Mouse (Mus musculus) v-Abl transformed pro-B cells (cell line): ENCODE data around the gene Sdhaf1.

ENCODE experiments used
- in situ Hi-C, 2 experiments: fragments of 400-800 bp; cut with MboI; formaldehyde crosslinking; loops; one replicate each; pipeline ENCODE4 v1.15.1; 2025; ENCODE audit not compliant: unreplicated experiment in 2 of 2

Gene Sdhaf1

DNA sequence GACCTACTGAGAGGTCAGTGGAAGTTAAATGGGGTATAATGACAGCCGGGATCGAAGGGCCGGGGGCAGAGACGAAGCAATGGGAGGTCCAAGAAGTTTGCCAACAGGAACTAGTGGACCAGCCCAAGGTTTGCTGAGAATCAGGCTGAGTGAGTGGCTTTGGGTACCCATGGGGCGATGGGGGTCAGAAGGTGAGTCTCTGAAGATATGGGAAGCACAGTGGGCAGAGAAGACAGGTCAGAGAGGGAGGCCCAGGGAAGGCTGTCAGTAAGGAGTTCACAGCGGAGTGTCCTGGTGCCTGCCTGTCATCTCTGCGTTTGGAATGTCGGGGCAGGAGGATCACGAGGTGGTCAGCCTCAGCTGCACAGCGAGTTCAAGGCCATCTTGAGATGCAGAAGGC, 4.7 kb upstream of the Sdhaf1 start:
- in situ Hi-C loops: loop anchor here in 1 of 2 experiments (25.0 kb wide), 1 partner anchor 284 kb away; the partner anchor contains the start of gene Upk1a

DNA sequence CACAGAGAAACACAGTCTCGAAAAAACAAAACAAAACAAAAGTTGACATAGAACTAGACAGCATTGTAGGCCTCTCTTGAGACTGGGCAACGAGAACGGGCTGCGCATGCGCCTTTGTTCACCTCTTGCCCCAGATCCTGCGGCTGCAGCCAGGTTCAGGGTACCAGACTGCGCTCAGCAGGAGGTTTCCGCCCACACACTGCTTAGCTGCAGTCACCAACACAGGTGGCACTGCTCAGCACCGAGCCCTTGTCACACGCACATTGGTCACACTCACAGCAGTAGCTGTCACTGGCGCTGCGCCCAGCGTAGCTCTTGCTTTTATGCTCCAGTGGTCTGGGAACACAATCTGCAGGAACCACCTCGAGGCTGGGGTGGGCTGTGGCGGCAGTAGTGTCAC, 3.4 kb upstream of the Sdhaf1 start:
- in situ Hi-C loops: loop anchor here in 1 of 2 experiments (25.0 kb wide), 1 partner anchor 285 kb away; the partner anchor contains the start of gene Upk1a

DNA sequence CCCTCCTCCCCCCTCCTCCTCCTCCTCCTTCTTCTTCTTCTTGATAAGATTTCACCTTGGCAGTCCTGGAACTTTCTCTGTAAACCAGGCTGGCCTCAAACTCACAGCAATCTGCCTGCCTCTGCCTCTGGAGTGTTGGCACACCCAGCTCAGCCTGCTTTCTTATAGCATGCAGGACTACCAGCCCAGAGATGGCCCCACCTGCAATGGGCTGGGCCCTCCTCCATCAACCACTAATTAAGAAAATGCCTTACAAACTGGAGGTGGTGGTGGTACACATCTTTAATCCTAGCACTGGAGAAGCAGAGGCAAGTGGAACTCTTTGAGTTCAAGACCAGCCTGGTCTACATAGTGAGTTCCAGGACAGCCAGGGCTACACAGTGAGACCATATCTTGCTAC, 2.7 kb upstream of the Sdhaf1 start:
- in situ Hi-C loops: loop anchor here in 1 of 2 experiments (25.0 kb wide), 1 partner anchor 286 kb away; the partner anchor contains the start of gene Upk1a

DNA sequence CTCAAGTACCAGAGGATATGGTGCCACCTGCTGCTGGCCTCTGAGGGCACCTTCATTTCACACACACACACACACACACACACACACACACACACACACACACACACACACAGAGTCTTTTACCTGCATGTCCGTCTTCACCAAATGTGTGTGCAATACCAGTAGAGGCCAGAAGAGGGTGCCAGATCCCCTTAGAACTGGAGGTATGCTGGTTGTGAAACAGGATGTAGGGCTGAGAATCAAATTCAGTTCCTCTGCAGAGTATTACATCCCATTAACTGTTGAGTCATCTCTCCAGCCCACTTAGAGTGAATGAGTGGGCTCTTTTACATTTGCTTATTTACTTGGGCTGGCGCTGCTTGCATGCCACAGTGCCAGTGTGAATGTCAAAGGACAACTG, 1.7 kb upstream of the Sdhaf1 start:
- in situ Hi-C loops: loop anchor here in 1 of 2 experiments (25.0 kb wide), 1 partner anchor 287 kb away; the partner anchor contains the start of gene Upk1a

DNA sequence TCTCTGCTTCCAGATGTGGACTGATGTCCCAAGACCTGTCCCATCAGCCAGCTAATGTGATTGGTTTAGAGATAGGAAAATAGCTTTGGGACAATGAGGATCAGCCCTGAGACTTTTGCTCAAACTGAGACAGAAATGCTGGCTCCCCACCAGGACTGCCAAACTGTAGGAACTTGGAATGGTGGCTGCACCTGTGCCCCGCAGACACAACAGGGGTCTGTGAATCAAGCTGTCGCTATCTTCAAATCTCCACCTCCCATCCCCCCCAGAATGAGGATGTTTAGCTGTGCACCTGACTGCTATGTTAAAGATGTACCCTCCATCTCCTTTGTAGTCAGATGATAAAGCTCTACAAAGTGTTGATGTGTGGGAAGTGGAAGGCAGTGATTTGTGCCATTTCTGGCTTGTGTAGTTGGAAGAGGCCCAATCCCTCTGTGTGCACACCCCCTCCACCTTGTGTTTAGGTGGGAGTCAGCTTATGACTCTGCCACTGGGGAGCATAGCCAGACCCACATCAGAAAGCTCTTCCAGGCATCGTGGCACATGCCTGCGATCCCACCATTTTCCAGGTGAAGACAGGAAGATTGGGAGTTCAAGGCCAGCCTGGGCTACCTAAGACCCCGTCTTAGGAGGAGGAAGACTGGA, 727 bp upstream of the Sdhaf1 start:
- in situ Hi-C loops: no loop called here

DNA sequence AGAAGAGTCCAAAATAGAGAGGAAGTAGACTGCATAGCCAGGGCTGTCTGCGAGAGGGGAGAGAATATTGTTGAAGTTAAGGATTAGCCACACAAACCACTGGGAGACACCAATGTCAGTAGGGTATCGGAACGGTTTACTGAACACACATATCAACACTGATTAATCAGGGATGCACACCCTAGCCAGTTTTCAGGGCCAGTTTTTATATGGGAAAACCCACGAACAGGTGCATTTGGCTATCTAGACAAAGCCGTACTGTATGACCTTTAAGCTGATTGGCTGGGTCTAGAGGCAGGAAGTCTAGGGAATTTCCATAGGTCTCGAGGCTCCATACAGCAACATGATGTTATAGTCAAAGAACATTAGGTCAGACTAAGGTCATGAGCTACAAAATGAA, 830 bp downstream of the Sdhaf1 start:
- in situ Hi-C loops: no loop called here

DNA sequence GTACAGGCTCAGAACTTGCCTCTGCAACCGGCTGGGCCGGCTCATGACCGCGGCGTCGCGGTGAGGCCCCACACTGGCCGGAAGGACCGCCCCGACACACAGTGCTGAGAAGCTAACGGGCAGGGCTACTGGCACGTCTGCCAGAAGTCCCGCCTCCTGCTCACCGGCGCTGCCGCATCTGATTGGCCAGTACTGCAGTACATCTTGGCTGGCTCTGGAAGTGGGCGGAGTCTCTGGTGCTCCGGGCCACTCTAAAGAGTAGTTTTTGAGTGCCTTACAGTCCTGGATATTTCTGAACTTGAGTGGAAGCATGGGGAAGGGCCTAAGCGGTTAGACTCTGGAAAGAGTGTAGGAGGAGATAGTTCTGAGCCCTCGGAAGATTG, 1.4 kb downstream of the Sdhaf1 start:
- in situ Hi-C loops: no loop called here

DNA sequence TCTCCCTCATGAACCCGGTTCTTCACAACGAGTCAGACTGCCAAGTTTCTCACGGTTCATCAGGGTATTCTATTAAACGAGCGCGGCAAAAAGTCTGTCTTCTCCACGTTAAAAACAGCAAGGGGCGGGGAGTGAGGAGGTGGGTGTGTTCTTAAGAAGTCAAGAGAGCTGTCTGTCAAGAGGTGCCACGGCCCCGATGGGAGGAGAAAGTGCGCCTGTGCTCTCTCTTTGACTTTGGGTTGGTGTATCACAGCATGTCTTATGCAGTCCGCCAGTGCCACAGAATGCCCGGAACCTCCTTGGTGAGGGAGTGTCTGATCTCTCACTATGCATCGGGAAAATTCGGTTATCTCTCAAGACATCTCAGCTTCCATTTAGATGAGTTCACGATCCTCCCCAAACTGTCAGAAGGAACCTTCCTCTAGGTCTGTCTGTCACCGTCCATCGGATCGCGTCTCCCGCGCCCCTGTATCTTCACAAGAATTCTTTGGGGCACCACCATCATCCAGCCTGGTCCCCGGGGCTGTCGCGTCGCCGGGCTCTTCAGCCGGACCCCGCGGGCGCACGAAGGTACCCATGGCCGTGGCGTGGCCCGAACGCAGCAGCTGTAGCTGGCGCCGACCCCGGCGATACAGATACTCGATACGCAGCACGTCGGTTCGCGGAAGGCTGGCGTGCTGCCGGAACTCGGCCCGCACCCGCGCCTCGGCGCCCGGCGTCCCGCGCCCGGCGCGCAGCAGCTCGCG, 2.0 kb downstream of the Sdhaf1 start, which contains the start of gene E130208F15Rik:
Gene E130208F15Rik, plus strand, starts transcription at position 202 of the 746 bp plus-strand sequence.
- in situ Hi-C loops: no loop called here

DNA sequence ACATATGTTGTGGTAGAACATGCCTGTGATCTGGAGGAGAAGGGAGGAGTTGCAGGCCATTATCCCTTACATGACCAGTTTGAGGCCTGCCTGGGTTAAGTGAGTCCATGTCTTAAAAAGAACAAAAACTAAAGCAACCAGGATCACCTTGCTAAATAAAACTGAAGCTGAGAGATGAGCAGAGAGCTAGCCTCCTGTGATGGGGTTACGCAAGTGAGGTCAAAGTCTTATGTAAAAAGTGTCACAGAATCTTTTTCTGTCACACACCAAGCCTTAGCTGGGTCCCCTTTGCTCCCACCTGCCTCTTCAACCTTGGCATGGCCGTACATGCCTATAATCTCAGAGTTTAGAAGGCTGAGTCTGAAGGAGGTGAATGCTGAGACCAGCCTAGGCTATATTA, 2.7 kb downstream of the Sdhaf1 start:
- in situ Hi-C loops: no loop called here

DNA sequence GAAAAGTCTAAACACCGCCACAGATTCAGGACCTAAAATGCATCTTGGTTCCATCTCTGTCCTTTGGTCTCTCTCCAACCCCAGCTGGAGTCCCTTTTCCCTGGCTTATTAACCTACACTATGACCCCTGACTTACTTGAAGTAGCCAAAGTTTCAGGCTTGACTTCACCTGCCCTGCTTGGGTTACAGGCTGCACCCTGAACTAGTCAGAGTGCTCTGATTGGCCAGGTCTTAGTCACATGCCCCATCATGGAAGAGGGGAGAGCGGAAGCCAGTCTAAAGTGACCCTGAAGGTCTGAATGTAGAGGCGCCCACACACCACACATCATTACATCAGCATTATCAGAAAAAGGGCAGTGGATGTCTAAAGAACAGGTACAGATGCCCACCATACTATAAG, 5.6 kb downstream of the Sdhaf1 start:
- in situ Hi-C loops: no loop called here

DNA sequence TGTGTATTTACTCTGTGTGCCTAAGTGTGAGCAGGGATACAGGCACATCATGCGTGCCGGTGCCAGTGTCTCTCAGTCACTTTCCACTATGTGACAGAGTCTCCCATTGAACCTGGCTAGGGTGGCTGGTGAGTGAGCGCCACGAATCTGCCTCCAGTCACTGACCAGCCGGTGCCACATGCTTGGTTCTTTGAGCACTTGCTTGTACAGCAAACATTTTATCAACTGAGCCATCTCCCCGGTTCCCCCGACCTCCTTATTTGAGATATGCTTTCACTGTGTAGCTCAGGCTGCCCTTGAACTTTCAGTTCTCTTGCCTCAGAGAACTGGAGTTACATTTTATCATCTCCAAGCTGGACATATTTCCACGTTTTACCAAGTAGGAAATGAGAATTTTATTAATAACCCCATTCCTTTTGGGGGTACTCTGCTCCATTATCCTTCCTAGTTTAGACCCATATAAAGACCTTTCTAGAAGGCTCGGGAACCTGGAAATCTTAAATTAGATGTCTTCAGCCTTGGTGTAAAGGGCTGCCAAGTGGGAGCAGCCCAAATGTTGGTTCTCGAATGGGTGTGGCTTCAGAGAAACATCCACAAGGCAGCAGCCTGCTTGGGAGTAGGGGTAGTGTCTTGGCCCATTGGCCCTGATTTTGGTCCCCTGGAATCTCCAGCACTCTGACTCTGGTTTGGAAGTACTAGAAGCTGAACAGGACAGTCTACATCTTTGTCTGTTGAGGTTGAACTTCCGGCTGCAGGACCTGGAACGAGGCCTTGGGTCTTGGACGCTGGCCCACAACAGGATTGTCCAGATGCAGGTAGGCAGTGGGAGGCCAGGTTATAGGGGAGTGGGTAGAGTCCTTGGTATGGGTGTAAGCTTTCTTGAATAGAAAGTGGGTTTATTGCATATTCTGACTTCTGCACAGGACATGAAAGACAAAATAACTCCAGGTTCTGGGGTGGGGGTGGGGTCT, 7.9 kb downstream of the Sdhaf1 start:
- in situ Hi-C loops: no loop called here

DNA sequence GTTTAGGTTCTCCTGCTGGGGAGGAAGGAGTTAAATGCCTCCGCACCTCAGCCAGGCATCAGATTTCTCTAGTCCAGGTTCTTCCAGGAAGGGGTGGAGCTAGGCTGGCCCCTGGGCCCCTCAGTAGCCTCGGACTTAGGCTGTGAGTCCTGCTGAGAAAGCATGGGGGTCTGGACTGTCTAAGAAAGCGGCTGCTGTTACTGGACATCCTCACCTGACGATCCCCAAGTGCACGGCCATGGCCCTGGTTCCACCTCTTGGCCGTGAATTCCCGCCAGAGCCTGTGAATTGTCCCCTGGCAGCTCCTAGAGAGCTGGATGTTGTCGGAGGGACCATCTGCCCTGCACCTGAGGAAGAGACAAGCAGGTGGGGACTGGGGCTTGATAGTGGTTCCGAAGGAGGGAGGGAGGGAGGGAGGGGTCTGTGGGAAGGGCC, 9.0 kb downstream of the Sdhaf1 start, which contains the start of gene Syne4:
Gene Syne4, plus strand, starts transcription at position 87 of the 435 bp plus-strand sequence.
- in situ Hi-C loops: no loop called here

DNA sequence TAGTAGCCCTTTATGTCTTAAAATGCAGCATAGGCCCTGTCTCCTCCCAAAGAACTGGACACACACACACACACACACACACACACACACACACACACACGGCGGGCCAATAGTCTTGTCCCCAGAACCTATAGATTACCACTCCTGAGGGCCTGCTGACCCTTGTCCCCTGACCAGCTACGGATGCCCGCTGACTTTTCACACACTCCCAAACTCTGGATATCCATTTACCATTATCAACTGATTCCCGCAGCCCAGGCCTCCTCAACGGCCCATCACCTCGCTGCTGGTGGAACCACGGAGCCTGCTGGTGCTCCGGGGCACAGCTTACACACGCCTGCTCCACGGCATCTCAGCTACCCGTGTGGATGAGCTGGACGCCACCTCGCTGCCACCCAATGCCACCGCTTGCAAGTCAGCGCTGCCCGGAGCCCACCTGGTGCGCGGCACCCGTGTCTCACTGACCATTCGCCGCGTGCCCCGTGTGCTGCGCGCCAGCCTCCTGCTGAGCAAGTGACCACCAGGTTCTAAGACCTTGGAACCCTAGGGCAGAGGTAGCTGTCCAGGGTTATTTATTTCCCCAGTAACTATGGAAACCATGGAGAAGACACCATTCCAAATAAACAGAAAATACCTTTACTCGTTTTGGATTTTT, 9.9 kb downstream of the Sdhaf1 start:
- in situ Hi-C loops: no loop called here

DNA sequence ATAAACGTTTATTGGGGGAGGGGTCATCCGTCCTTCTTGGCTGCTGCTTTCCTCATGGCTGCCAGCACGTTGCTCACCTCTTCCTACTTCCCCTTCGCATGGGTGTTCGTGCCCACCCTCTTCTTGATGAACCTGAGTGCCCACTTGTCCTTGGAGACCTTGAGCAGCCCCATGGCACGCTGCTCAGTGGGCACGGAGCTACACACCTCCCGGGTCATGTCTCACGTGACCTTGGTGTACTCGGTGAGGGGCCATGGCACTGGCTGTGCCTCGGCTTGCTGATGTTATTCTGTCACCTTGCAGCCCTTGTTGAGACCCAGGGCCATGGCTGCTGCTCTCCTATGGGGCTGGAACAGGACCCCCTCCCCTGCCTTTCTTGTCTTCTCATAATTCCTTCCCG, 13.6 kb downstream of the Sdhaf1 start:
- in situ Hi-C loops: no loop called here

DNA sequence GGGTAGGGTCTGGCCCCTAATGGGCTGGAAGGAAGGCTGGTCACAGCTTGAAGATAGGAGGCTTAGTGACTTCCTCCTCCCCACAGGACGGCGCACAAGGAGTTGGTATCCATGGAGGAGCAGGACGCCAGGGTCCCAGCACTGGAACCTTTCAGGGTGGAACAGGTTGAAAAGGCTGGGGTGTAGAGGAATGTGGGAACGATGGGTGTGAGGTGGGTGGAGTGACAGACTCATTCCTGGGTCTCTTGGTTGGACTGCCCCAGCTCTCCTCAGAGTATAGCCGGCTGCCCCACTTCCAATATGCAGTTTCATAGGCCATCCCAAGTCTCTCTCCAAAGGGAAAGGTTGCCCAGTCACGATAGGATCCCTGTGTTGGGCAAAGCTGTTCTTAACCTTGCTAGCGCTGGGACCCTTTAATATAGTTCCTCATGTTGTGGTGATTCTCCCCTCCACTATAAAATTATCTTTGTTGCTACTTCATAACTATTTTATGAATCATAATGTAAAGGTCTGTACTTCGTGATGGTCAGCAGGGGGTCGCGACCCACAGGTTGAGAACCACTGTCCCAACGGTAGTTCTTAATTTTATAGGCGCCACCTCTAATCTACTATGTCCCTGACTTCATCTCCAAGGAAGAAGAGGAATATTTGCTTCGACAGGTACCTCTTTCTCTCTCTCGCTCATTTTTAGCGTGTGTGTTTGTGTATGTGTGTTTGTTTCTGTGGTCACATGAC, 14.1 kb downstream of the Sdhaf1 start:
- in situ Hi-C loops: no loop called here

DNA sequence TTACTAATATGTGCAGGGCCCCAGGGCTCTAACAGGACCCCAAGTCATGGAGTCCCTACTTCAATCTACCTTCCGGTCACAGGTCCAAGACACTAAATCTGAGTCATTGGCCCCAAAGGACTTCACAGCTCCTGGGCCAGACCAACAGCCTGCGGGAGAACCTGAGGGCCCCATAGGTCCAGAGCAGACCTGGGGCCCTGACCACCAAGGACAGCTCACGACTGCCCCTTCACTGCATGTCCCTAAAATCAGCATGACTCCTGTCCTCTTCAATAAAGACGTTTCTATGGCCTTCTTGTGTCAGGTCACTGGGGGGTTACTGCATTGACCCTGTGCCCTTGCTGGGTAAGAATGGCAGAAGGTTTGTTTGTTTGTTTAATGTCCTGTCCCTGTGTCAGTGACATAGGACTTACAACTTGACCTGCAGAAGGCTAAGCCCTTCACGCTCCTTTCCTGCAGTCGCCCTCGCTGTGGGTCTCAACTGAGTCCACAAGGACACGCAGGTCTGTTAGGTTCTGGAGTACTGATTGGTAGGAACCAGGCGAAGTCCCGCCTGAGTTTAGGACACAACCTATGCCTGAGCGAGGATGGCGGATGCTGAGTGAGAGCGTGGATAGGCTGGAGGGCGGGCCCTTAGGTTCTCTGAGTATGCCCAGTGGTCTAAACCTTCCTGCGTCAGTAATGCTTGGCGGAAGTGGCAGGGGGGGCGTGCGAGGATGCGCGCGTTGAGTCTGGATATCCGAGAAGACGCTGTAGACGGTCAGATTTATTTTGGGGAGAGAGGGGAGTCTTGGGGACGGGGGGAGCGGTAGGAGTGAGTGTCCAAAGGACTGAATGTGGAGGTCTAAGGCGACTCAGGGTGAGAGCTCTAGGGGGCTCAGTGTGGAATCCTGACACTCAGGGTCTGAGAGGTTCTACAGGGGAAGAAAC, 15.4 kb downstream of the Sdhaf1 start, which contains the start of gene Alkbh6:
Gene Alkbh6, plus strand, starts transcription at position 642 of the 930 bp plus-strand sequence.
- in situ Hi-C loops: no loop called here

DNA sequence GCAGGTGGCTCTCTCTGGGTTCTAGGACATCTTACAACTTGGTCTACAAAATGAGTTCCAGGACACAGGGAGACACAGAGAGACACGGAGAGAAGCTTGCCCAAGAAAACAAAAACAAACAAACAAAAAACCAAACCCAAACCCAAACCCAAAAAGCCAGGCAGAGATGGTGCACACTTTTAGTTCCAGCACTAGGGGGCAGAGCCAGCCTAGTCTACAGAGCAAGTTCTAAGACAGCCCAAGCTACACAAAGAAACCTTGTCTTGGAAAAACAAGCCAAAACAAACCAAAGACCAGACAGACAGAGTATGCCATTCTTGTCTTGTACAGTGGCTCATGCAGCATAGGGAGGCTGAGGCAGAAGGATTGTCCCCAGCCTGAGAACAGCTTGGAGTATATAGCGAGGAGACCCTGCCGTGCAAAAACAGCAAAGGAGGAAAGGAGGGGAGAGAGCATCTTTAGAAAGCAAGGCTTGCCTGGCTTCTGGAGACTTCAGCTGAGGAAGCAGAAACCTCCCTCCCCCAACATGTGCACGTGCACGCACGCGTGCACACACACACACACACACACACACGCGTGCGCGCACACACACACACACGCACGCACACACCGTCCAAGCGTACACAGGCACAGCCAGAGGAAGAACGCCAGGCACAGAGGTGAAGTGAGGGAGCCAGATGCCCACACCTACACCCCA, 17.5 kb downstream of the Sdhaf1 start:
- in situ Hi-C loops: no loop called here

DNA sequence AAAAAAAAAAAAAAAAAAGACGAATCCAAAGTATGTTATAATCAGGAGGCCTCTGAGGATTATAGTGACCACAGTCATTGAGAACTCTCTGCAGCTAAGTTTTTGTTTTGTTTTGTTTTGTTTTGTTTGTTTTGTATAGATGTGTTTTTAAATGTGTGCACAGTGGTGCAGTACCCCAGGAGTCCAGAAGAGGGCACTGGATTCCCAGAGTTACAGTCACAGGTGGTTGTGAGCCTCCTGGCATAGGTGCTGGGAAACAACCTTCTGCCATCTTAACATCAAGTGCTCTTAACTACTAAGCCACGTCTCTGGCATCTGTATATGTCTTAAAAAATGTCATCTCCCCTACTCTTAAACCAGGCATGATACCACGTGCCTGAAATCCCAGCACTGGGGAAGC, 22.8 kb downstream of the Sdhaf1 start:
- in situ Hi-C loops: loop anchor here in 1 of 2 experiments (5.0 kb wide), 1 partner anchor 51 kb away; no protein-coding TSS in a partner anchor
